ENCODE assay signal across 8 mouse cellular contexts in the genomic region with DNA sequence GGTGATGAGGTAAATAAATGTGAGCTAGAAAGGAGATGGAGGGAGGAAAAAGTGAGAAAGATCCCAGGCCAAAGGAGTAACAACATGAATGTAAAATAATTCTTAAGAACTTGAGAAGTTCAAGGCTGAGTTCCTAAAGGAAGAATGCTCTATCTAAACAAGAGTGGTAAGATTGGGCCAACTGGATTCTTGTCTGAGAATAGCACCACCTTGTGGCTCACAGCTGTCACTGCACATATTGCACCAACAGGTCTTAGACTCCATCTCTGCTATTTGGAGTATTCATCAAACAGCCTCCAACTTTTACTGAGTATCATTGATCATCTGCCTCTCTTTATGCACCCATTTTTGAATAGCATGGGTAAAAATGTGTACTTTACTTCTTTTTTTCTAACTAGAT. TPM values are rescaled to one million over a fixed set of nuclear protein-coding genes. Genes with fewer than 3 reads are reported as not detected.
DNase-seq lines count a peak whose midpoint lies in the region; ATAC-seq and TF ChIP-seq lines count a peak whose summit lies in the region.

No protein-coding gene starts in this region.

- TF ChIP-seq POLR2A in heart, adult 2 months (IDR thresholded peaks at IDR 0.05; ENCODE audit: insufficient read depth, low read depth, low read length) = no peak
- no peak for TF ChIP-seq POLR2A in thymus, adult 2 months (IDR thresholded peaks at IDR 0.05; ENCODE audit: control insufficient read depth, extremely low read depth, insufficient read depth, low read length, poor library complexity)

- no peaks in the 10 kb centered on the region for H3K79me2 ChIP-seq in heart, adult 2 months (replicated peaks; ENCODE audit: control insufficient read depth, insufficient read depth, low read length)

- H3K27me3 ChIP-seq in heart, adult 2 months (ENCODE audit: control insufficient read depth, insufficient read depth, low read length) = no peaks in the 10 kb centered on the region
- H3K27me3 ChIP-seq in heart, embryonic 11.5 days (ENCODE audit: control insufficient read depth, insufficient read depth, low read length) = no peaks in the 10 kb centered on the region
- no peaks in the 10 kb centered on the region for H3K27me3 ChIP-seq in embryonic facial prominence, embryonic 14.5 days (replicated peaks; ENCODE audit: control insufficient read depth, insufficient read depth, low read length)
- H3K27me3 ChIP-seq in thymus, adult 2 months (ENCODE audit: control insufficient read depth, insufficient read depth, low read length) = no peaks in the 10 kb centered on the region

- TF ChIP-seq CTCF in heart, adult 2 months (IDR thresholded peaks at IDR 0.05) = no peak; the same call in 1 of the 2 replicates
- no peak for TF ChIP-seq CTCF in thymus, adult 2 months (IDR thresholded peaks at IDR 0.05; ENCODE audit: borderline replicate concordance, control insufficient read depth, extremely low read depth, insufficient read depth, low read length, poor library complexity)

- intact Hi-C loops in heart, adult 2 months (cut with DNase I) = loop anchor here (1.0 kb wide), 2 partner anchors 67 to 111 kb away; no protein-coding TSS in a partner anchor

- H3K4me3 ChIP-seq in heart, adult 2 months = no peak overlapping the region
- no peak overlapping the region for H3K4me3 ChIP-seq in heart, embryonic 11.5 days (ENCODE audit: low read depth, low read length)
- no peak overlapping the region for H3K4me3 ChIP-seq in embryonic facial prominence, embryonic 14.5 days (ENCODE audit: low read depth, low read length)
- no peak overlapping the region for H3K4me3 ChIP-seq in thymus, adult 2 months (ENCODE audit: control insufficient read depth, insufficient read depth, low read length)

- H3K9me3 ChIP-seq in heart, embryonic 11.5 days (replicated peaks; ENCODE audit: control insufficient read depth, low read length) = no peaks in the 10 kb centered on the region
- H3K9me3 ChIP-seq in embryonic facial prominence, embryonic 14.5 days (ENCODE audit: control insufficient read depth, low read length) = no peaks in the 10 kb centered on the region

- no peak overlapping the region for H3K9ac ChIP-seq in heart, adult 2 months (ENCODE audit: low read depth, low read length)
- H3K9ac ChIP-seq in heart, embryonic 11.5 days (ENCODE audit: low read depth, low read length) = no peak overlapping the region
- no peak overlapping the region for H3K9ac ChIP-seq in embryonic facial prominence, embryonic 14.5 days (ENCODE audit: low read depth, low read length)

- peak; percentile 42 to 58 for DNase-seq in heart, adult 2 months
- peak; percentile 60 for DNase-seq in CD4-positive helper T cell, adult 2 months (ENCODE audit: low read depth, low spot score)
- peak; percentile 66 for DNase-seq in adrenal gland, postnatal 10 days
- DNase-seq in embryonic facial prominence, embryonic 14.5 days (ENCODE audit: low spot score) = peak; percentile 87
- DNase-seq in kidney, postnatal 14 days = peak; percentile 74
- DNase-seq in lung, postnatal 25 days (ENCODE audit: low spot score) = peak; percentile 81
- DNase-seq in thymus, adult 2 months = peak; percentile 54

- no peak overlapping the region for H3K4me2 ChIP-seq in heart, embryonic 11.5 days
- no peak overlapping the region for H3K4me2 ChIP-seq in embryonic facial prominence, embryonic 14.5 days (ENCODE audit: low read depth, low read length)

- no peaks in the 10 kb centered on the region for H3K4me1 ChIP-seq in heart, adult 2 months (ENCODE audit: control insufficient read depth, insufficient read depth, low read length)
- no peaks in the 10 kb centered on the region for H3K4me1 ChIP-seq in heart, embryonic 11.5 days (ENCODE audit: control insufficient read depth, insufficient read depth, low read length)
- no peaks in the 10 kb centered on the region for H3K4me1 ChIP-seq in embryonic facial prominence, embryonic 14.5 days (ENCODE audit: control insufficient read depth, insufficient read depth, low read length)
- H3K4me1 ChIP-seq in thymus, adult 2 months (replicated peaks; ENCODE audit: control insufficient read depth, insufficient read depth, low read length) = no peaks in the 10 kb centered on the region

- ATAC-seq in heart, embryonic 11.5 days (replicated peaks; ENCODE audit: insufficient number of reproducible peaks, low FRiP score, low TSS enrichment) = no peak
- peak; percentile 60; the same call in 1 of the 2 replicates for ATAC-seq in embryonic facial prominence, embryonic 14.5 days (ENCODE audit: low read depth)

- TF ChIP-seq EP300 in heart, adult 2 months (IDR thresholded peaks at IDR 0.05; ENCODE audit: insufficient read depth, low read depth, low read length) = no peak

- no peak overlapping the region for H3K27ac ChIP-seq in heart, adult 2 months
- no peak overlapping the region for H3K27ac ChIP-seq in heart, embryonic 11.5 days (ENCODE audit: low read depth, low read length)
- H3K27ac ChIP-seq in embryonic facial prominence, embryonic 14.5 days (replicated peaks; ENCODE audit: low read depth, low read length) = no peak overlapping the region
- H3K27ac ChIP-seq in thymus, adult 2 months (ENCODE audit: control insufficient read depth, insufficient read depth, low read length) = no peak overlapping the region

- H3K36me3 ChIP-seq in heart, adult 2 months (ENCODE audit: control insufficient read depth, insufficient read depth, low read length) = no peaks in the 10 kb centered on the region
- no peaks in the 10 kb centered on the region; the same call in 1 of the 2 replicates for H3K36me3 ChIP-seq in heart, embryonic 11.5 days (ENCODE audit: control insufficient read depth, insufficient read depth, low read length)
- no peaks in the 10 kb centered on the region for H3K36me3 ChIP-seq in embryonic facial prominence, embryonic 14.5 days (ENCODE audit: control insufficient read depth, insufficient read depth, low read length)
- no peaks in the 10 kb centered on the region for H3K36me3 ChIP-seq in thymus, adult 2 months (ENCODE audit: control insufficient read depth, insufficient read depth, low read length)

RNA-seq across cellular contexts. Expression of a gene that starts 14.1 kb away (rescaled TPM):
- total RNA-seq in heart, adult 2 months (2021) = 1 to 10 TPM; 4.6 to 5.6 TPM
- 1.7 and 3.2 TPM in 2 replicates for polyA plus RNA-seq in heart, adult 2 months (2012; rRNA removed)
- polyA plus RNA-seq in heart, embryonic 11.5 days (2014; fragmentation: Nextera tagmentation; extraction: Ambion mirVana) = 5.6 and 6.4 TPM in 2 replicates
- 10 to 100 TPM in 1 of 2 experiments, 1 to 10 TPM in 1; 7.5 to 11.8 TPM for total RNA-seq in adrenal gland, postnatal 10 days (2021)
- polyA plus RNA-seq in embryonic facial prominence, embryonic 14.5 days (2014; fragmentation: Nextera tagmentation; extraction: Ambion mirVana) = 15.6 and 19.4 TPM in 2 replicates
- polyA plus RNA-seq in thymus, adult 2 months (2012; rRNA removed) = 1.1 and 1.3 TPM in 2 replicates

RNA-seq across cellular contexts. Expression of a gene that starts 23.2 kb away (rescaled TPM):
- not detected for total RNA-seq in heart, adult 2 months (2021)
- polyA plus RNA-seq in heart, adult 2 months (2012; rRNA removed) = 0.14 TPM in 1 of 2 replicates, not detected in the other
- polyA plus RNA-seq in heart, embryonic 11.5 days (2014; fragmentation: Nextera tagmentation; extraction: Ambion mirVana) = 2.0 and 3.2 TPM in 2 replicates
- under 1 TPM in 1 of 2 experiments, not detected in 1; 0.27 TPM for total RNA-seq in adrenal gland, postnatal 10 days (2021)
- 30.9 and 34.4 TPM in 2 replicates for polyA plus RNA-seq in embryonic facial prominence, embryonic 14.5 days (2014; fragmentation: Nextera tagmentation; extraction: Ambion mirVana)
- 0.41 and 1.1 TPM in 2 replicates for polyA plus RNA-seq in thymus, adult 2 months (2012; rRNA removed)
